Mouse (Mus musculus): Measurements from ENCODE around the gene Pou2f3. TPM values are rescaled to one million over a fixed set of nuclear protein-coding genes. Genes with fewer than 3 reads are reported as not detected.

Gene Pou2f3
- total RNA-seq, 2 experiments from 2014 or later: 0.20 to 0.22 TPM

GRCm38 (mm10) chr9:43231805-43232204 is 21.6 kb upstream of the Pou2f3 start:
- DNase-seq (ENCODE audit: low spot score in 2 of 2): no peak

GRCm38 (mm10) chr9:43230886-43231285 is 20.7 kb upstream of the Pou2f3 start:
- DNase-seq (ENCODE audit: low spot score in 2 of 2): no peak

GRCm38 (mm10) chr9:43229962-43230361 is 19.8 kb upstream of the Pou2f3 start:
- DNase-seq (ENCODE audit: low spot score in 2 of 2): no peak

- no peak for DNase-seq (ENCODE audit: low spot score in 2 of 2)
These were observed 19.3 kb upstream of the Pou2f3 start for GRCm38 (mm10) chr9:43229398-43229895.

- no peak for DNase-seq (ENCODE audit: low spot score in 2 of 2)
These were observed 18.6 kb upstream of the Pou2f3 start for GRCm38 (mm10) chr9:43228745-43229144.

GRCm38 (mm10) chr9:43227626-43228025 is 17.5 kb upstream of the Pou2f3 start:
- no peak for DNase-seq (ENCODE audit: low spot score in 2 of 2)

GRCm38 (mm10) chr9:43226573-43227160 is 16.5 kb upstream of the Pou2f3 start:
- no peak for DNase-seq (ENCODE audit: low spot score in 2 of 2)

- DNase-seq (ENCODE audit: low spot score in 2 of 2): no peak
These were observed 15.3 kb upstream of the Pou2f3 start for GRCm38 (mm10) chr9:43225481-43225880.

- no peak for DNase-seq (ENCODE audit: low spot score in 2 of 2)
These were observed 14.7 kb upstream of the Pou2f3 start for GRCm38 (mm10) chr9:43224771-43225355.

- no peak for DNase-seq (ENCODE audit: low spot score in 2 of 2)
These were observed 12.2 kb upstream of the Pou2f3 start for GRCm38 (mm10) chr9:43222429-43222715.

- peak; percentile 86 to 90 for DNase-seq (ENCODE audit: low spot score in 2 of 2)
These were observed 11.7 kb upstream of the Pou2f3 start for GRCm38 (mm10) chr9:43221643-43222428.

GRCm38 (mm10) chr9:43210771-43211450 is 742 bp upstream of the Pou2f3 start:
- DNase-seq (ENCODE audit: low spot score in 2 of 2): peak; percentile 64

- DNase-seq (ENCODE audit: low spot score in 2 of 2): no peak
These were observed 4.2 kb downstream of the Pou2f3 start for GRCm38 (mm10) chr9:43206022-43206390.

- no peak for DNase-seq (ENCODE audit: low spot score in 2 of 2)
These were observed 4.7 kb downstream of the Pou2f3 start for GRCm38 (mm10) chr9:43205343-43206021.

GRCm38 (mm10) chr9:43200212-43200611 is 10.0 kb downstream of the Pou2f3 start:
- no peak for DNase-seq (ENCODE audit: low spot score in 2 of 2)

GRCm38 (mm10) chr9:43194001-43194400 is 16.2 kb downstream of the Pou2f3 start:
- no peak for DNase-seq (ENCODE audit: low spot score in 2 of 2)

GRCm38 (mm10) chr9:43191561-43191960 is 18.6 kb downstream of the Pou2f3 start:
- DNase-seq (ENCODE audit: low spot score in 2 of 2): no peak

- DNase-seq (ENCODE audit: low spot score in 2 of 2): no peak
These were observed 21.2 kb downstream of the Pou2f3 start for GRCm38 (mm10) chr9:43189021-43189356.

GRCm38 (mm10) chr9:43188309-43189020 is 21.7 kb downstream of the Pou2f3 start:
- no peak for DNase-seq (ENCODE audit: low spot score in 2 of 2)

- DNase-seq (ENCODE audit: low spot score in 2 of 2): no peak
These were observed 30.6 kb downstream of the Pou2f3 start for GRCm38 (mm10) chr9:43179614-43180013.

GRCm38 (mm10) chr9:43178172-43178571 is 32.0 kb downstream of the Pou2f3 start:
- DNase-seq (ENCODE audit: low spot score in 2 of 2): no peak
